Mouse (Mus musculus) cortical plate, adult 2 months (tissue): ENCODE measurements around the gene Iqck.

ENCODE experiments used
- CTCF ChIP-seq: fragments of 200-500 bp; IDR thresholded peaks from 2 replicates; pipeline ENCODE4 v1.5.1; 2011; ENCODE audit warnings: mild to moderate bottlenecking, control low read depth, low read length; ENCODE audit not compliant: insufficient read depth; ENCODE audit errors: extremely low read depth
- POLR2A ChIP-seq: fragments of 200-500 bp; IDR thresholded peaks from 2 replicates; pipeline ENCODE4 v1.6.1; 2011; ENCODE audit warnings: mild to moderate bottlenecking, low read length, control low read depth; ENCODE audit not compliant: insufficient read depth; ENCODE audit errors: extremely low read depth

GRCm38 (mm10) chr7:118971499-118971898 is 115.9 kb downstream of the Iqck start:
- TF ChIP-seq CTCF, result no peak
- no peak for TF ChIP-seq POLR2A
